Mouse (Mus musculus) lung, adult 18-20 months (tissue): ENCODE measurements at regions not wholly inside any gene's neighbourhood (a gene's known extent, or its start where the extent isn't known, plus 50 kb on each side); places are given as distances from the start of the nearest gene placed in this dataset.
A peak's percentile ranks its signal among the peaks of the same experiment; 100 is the strongest.

Experiments used
- DNase-seq, 2 experiments: peaks; one replicate each; pipeline ENCODE4 v3.0.0; 2022; ENCODE audit warnings: mixed read lengths in 2 of 2

DNA sequence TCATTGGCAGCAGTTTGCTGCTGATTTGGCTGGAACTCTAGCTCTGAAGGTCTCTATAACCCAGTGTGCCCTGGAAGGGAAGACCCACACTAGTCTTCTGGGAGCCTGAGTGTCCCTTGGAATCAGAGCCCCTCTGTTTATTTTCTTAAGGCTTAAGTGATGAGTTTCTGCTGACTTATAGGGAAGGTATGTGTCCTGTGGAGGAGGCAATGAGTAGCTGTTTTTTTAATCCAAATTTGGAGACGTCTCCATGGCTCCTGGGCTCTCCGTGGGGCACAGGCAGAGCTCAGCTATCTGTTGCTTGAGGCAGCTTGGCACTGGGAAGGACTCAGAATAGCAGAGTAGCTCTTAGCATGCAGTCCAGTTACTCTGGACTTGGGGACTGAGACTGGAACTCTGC, 146.4 kb downstream of the Ttc32 start:
- no peak for DNase-seq

DNA sequence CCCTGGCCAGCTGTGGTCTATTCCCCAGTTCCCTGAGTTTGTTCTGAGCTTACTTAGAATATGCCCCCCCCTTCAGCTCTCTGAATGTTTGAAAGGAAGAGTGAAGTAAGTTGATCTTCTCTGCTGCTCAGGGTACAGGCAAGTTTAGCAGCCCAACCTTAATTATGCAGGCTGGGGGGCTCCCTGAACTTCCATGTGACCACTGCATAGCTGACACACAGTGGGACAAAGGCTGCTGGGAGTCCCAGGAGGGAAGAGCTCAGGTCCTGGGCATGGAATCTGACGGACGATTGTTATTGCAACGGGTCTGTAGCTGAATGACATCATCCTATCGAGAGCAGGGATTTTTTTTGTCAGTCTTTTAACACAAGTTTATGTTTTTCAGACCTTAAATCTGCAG, 148.8 kb downstream of the Ttc32 start:
- DNase-seq, result no peak

DNA sequence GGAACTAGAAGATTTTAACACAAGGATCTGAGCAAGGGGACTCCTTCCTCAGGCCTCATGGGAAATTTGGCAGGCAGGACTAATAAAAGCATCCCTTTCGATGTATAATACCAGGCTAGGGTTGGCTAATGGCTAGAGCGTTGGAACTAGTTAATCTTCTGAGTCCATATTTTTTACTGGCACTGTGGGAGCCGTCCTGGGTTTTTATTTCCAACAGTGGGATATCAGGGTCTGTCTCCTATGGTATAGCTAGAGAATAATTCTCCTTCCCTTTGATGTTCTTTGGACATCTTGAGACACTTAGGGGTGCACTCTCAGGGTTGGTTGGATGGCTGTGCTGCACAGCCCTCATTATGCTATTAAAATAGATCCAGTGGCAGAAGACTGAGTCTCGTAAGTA, 150.9 kb downstream of the Ttc32 start:
- DNase-seq, result no peak

DNA sequence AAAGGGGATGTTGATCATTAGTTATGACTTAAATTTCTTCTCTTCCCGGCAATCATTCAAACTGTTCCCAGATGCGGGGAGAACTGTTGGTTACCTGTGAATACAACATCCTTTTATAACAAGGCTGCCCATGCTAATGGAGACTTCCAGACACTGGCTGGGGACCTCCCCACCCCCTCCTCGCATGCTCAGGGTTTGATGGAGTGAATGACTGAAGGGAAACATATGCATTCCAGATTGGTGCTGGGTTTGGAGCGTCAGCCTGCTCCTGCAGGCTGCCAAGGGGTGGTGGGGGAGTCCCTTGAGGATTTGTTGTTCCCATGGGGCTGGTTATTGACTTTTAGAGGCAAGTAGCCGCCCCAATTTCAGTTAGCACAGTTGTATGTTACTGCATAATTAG, 161.9 kb downstream of the Ttc32 start:
- DNase-seq, result no peak

DNA sequence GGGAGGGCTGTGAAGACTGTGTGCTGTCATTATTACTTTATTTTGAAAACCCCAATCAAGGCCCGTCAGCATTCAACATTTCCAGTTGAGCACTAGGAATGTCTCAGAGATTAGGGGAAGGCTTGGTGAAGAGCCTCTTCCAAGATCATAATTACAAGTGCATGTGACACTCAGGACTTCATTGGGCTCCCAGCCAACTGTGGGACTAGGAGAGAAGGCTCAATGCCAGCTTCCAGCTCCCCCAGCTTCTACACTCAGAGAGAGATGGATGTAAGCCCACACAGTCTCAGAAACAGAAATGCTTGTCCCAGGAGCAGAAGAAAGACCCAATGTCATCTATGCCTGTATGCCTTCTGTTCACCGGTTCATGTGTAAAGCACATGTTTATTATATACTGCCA, 169.5 kb downstream of the Ttc32 start:
- no peak for DNase-seq

DNA sequence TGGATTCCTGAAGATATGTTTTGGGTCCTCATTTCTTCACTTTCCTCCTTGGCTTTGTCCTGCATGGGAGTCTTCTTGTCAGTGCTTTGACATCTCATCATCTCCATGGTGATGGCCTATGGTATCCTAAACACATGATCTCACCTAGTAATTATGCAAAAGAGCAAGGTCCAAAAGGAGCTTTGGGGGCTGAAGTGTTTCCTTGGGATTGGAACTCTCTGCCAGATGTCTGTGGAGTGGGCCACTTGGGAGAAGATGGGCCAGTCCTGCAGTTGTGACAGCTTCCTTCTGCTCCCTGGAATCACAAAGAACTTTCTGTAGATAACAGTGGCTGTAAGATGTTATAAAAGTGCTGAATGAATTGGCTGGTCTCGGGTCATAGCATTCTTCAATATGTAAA, 182.4 kb downstream of the Ttc32 start:
- no peak for DNase-seq

DNA sequence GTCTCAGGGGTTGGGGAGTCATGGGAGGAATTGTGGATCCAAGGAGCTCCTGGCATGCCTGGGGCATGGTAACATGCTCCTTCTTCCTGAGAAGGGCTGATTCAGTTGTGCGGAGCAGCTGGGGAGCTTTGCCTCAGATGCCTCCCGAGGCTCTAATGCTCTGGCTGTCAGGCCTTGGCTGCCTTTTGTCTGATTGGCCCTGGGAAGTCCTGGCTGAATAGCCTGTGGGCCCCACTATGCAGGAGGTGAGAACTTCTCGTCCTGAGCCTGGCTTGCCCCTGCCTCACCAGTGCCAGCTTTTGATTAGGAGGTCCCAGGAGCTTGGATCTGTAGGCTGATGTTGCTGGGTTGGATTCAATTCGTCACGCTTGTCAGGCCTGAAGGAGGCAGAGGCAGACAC, 195.2 kb downstream of the Ttc32 start:
- no peak for DNase-seq

DNA sequence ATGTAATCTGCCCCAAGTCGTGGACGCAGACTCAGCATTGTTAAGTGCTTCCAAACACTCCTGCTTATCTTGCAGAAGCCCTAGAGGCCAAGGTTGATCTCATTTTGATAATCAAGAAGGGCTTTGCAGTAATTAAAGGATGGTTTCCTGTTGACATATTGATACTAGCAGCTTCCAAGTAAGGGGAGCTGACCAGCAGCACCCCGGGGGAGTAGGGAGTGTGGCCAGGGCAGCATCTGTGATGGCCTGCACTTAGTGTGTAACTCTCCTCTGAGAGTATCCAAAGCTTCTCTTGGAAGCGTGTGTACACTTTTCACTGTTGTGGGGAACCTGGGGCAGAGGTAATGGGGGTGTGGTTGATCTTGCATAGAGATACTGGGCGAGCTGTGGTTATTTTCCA, 198.1 kb downstream of the Ttc32 start:
- DNase-seq, result no peak

DNA sequence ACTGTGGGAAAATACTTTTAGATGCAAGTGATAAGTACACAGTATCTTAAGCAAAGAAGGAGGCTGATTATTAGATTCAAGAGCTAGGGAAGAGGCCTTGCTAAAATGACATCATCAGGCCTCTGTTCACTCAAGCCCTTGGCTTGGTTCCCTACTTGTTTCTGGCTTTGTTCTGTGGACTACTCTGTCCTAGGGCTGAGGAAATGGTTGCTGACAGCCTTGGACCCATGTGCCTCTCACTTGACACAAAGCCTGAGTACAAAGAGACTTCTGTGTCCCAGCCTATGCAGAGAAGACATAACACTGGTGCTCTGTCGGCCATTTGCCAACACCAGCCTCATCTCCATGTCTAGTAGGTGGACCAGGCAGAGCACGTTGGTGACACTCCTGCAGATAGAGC, 198.7 kb downstream of the Ttc32 start:
- DNase-seq, result peak in 1 of 2 experiments; percentile 4

DNA sequence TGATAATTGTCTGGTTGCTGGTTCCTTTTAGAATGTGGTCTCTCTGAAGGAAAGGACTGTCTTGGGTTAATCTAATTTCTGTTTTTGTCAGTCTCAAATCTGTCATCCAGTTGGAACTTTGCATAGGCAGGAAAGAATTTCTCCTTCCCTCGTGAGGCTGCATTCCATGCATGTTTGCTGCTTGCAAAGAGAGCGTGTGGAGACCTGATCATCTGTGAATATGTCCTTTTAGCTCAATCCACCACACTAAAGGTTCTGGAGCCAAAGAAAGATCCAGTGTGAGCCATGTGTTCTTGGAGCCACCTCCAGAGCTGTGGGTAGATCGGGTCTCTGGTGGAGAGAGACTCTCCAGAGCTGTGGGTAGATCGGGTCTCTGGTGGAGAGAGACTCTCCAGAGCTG, 200.2 kb downstream of the Ttc32 start:
- DNase-seq, result no peak

DNA sequence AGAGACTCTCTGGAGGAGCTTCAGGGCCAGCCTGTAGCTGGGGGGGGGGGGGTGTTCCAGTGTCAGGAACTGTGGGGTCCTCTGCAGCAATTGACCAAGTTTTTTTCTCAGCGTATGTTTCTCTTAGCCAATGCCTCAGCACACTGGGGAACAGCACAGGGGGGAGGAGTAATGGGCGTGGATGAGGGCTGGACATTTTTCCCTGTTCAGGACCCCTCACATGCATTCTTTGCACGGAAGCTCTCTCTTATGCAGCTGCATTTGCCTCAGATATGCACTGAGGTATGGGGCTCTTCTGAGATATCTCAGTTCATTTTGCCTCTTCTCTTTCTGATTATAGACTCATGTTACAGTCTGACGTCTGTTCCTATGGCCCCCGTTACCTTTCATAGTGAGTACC, 200.8 kb downstream of the Ttc32 start:
- no peak for DNase-seq

DNA sequence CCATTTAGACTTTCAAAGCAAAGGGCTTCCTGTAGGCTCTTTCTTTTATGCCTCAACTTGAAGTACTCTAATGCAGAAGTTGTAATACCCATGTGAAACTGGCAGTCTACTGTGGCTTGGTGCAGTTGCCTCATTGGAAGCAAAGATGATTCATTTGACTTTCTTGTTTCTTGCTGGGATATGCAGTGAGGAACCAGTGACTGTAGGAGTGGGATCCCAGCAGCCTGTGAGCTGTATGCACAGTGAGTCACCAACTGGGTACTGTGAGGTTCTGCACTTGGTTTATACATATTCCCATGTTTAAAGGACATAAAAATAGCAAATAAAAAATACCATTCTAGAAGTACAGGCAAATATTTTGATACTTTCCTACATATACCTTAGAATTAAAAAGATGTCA, 202.6 kb downstream of the Ttc32 start:
- DNase-seq, result no peak

DNA sequence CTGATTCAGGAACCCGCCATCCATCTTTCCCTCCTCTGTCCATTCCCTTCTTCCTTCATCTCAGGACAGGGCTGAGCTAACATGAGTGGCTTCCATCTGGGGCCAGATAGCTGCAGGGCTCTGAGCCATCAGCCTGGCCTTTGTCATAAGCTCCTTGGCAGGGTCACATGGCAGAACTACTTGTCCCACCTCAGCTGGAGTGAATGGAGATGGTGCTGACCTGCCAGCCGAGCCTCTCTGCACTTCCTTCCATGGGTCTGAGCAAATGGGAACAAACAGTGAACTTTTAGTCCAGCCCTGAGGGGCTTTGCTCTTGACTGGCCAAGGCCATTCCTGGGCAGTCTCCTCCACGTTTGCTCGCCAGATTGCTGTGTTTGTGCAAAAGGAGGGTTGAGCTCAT, 206.1 kb downstream of the Ttc32 start:
- peak in 1 of 2 experiments; percentile 34 for DNase-seq

DNA sequence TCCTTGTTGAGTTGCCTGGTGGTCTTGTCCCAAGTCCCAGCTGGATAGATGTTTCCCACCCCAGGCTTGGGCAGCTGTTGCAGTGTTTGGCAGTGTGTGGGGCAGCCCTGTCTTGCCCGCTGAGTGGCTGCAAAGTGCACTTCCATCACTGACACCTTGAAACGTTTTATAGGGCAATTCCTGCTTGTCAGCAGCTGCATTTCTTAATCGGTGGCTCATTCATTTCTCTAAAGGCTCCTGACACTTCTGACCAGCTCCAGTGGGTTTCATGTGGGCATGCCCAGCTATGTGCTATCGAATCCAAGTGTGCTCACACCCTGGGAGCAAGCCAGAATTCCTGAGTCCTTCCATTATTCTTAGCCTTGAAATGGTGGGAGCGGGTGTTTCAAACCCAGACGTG, 207.7 kb downstream of the Ttc32 start:
- DNase-seq, result peak in 1 of 2 experiments; percentile 20

DNA sequence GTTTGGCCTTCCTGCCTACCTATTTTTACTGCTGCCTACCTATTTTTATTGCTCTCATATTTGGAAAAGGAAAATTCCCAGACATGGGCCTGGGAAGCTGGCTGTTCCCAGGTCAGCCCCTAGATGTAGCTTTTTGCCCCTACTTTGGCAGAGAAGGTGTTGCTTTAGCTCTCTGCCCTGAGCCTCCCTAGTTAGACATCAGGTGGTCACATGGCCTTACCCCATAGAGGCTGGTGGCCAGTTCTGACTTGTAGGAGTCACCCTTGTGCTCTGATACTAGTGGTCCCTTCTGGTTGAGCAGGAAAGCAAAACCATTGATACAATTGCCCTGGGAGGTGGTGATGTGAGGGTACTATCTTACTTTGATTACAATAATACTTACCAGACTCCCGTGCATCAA, 208.2 kb downstream of the Ttc32 start:
- no peak for DNase-seq

DNA sequence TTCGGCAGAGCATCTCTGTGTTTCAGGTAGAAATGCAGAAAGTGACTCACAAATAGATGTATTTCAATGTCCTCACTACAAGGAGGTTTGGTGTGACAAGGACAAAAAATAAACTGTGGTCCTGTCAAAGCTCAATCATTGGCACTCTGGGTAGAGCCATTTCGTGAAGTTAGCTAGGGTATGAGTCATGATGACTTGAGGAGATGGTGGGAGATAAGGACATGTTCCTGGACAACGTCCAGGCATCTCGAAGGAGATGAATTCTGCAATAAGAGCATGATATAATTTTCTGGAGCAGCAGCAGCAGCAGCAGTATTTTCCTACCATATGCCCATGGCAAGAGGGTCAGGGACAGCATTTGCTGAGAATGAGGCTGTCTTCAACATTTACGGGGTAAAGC, 217.7 kb downstream of the Ttc32 start:
- no peak for DNase-seq

DNA sequence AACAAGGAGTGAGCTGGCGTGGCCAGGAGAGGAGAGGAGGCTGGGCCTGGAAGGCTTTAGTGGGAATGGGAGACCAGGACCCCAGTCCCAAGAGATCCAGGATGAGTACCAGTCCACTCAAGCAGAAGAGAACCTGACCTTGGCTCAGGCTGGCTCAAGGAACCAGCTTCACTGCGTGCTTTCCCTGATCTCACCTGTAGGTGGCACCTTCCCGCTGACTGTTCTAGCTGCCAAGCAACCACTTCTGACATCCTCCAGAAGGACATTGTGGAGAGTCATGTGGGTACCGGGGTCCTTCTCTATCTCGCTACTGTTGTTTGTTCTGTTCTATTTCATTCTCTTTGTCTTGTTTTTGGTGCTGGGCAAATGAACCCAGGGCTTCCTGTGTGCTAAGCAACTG, 222.0 kb downstream of the Ttc32 start:
- peak; percentile 12 to 21 for DNase-seq

DNA sequence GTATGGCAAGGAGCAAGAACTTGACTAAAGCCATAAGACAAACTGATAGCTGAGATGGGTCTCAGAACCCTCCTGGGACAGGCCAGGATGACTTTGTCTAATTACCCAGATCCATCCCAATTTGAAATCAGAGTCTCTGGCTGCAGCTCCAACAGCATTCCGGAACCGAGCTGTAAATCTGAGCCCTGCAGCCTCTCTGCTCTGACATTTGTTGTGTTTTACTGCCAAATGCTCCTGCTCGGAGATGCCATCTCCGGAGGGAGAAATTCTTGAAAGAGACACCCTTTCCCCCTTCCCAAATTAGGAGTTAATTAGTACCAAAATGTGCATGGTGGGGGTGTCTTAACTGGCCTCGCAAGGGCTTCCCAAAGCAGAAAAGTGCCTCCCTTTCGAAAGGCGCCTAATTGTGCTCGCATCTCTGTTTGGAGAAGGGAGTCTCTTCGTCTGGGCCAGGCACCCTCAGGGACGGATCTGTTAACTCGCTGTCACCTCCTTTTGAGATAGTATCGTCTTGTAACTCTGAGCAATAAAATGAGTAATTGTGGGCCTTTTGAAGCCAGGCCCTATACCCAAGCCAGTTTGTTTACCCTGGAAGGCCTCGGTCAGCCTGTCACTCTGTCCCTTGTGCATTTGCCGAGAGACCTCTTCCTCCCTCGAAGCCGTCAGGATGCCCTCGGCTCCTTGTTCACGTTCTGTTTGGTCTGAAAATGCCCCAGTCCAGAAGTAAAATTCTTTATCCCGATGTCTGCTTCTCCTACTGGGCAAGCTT, 223.7 kb downstream of the Ttc32 start:
- DNase-seq, result no peak

DNA sequence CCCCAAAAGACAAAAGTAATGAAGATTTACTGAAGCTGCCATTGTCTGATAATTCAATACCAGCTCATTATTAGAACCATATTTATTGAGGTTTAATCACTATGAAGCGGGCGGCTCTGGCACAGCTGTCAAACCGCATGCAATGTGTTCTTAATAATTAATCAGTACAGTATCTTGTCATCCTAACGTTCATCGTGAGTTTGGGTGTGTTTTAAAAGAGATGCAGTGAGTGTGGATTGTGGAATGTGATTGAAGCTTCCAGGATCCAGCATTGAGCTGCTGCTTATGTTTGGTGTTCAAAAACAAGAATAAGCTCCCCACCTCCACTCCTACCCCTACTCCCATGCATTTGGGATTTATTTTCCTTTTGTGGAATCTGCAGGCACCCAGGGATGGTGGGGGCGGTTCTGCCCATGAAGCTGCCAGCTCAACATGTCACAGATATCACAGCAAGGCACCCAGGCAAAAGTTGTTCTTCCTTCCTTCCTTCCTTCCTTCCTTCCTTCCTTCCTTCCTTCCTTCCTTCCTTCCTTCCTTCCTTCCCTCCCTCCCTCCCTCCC, 224.6 kb downstream of the Ttc32 start:
- no peak for DNase-seq

DNA sequence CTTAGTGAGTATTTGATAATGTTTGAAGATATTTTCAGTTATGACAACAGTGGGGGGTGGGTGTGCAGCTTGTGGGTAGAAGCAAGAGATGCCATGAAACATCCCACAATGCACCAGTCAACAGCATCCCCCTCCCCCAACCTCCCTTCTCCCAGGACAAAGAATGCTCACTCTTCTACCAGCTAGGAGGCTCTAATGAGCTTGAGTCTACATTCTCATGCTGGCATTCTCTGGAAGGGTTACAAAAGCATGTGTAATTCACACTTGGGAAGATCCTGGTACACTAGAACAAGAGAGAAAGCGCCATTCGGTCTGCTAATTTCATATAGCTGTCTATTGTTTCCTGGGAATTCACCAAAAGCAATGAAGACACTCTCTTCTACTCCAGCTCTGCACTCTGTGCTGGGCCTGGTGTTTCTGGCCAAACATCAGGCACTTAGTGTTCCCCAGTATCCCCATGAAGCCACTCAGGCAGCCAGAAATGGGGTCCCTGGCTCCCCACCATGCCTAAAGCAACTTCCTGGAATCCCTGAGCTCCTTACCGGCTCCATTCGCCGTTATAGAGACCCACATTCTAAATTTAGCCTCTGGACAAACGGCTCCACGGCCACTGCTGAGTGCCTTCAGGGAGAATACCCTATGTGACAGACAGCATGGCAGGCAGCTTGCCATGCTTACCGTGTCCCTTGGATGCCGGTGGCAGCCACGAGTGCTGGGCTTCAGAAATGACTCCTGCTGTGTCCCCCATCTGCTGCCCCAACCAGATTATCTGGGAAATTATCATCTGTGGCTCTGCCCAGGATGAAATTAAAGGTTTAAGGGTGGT, 226.1 kb downstream of the Ttc32 start:
- no peak for DNase-seq

DNA sequence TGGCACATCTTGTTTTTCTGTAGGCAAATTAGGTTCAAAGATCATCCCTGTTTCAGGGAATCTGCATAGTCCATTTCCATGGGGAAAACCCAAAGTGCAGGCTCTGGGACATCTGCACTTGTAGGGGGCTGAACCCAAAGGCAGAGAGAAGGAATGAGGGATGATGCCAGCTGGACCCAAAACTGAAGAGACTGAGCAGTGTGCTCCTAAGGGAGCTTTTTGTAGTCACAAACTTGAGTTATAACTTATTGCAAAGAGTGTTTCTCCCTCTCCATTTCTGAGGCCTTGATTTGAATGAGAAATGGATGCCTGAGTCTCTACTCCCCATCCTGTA, 226.7 kb downstream of the Ttc32 start:
- no peak for DNase-seq

DNA sequence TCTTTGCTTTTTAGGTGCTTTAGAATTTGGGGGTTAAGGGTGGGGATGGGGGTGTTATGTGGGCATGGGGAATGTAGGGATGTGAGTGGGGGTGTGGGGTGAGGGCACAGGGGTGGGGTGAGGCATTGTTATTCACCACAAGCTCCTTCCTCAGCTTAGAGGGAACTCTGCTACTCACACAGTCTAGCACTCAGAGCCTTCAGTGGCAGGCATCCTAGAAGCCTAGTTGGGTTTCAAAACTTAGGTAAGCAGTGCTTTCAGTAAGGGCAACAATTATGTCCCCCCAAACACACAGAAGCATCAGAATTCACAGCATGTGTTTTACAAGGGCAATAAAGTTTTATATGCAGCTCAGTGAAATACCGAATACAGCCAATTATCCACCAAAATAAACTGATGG, 228.4 kb downstream of the Ttc32 start:
- DNase-seq, result no peak

DNA sequence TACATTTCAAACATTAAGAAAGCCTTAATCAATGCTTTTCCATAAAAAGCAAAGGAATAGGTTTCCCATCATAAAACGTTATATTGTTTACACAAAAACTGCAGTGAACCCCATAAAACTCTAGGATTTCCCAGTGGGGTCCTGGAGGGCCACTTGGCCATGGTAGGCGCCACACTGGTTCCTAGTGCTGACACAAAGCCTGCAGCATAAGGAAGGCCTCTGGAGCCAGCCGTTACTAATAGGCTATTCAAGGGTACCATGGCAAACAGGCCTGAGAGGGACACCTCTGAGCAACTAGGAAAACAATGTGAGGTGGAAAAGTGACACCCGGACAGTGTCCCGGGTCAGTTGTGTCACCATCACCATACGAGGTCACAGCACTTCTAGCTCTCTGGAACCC, 231.9 kb downstream of the Ttc32 start:
- no peak for DNase-seq

DNA sequence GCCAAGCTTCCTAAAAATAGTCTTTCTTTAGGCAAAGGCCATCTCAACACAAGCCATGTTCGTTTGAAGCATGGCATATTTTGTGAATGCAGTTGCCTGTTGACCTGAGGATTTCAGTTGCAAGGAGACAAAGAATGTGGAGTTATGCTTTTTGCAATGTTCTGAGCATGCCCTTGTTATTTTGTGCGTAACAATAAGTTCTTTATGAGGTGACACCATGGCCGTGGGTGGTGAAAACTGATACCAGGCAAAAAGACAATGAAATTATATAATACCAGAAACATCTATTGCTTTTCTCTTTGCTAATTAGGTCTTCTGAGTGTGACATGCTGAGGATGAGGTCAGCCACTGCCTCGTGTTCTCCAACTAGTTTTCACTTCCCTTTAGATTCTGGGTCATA, 236.4 kb downstream of the Ttc32 start:
- DNase-seq, result no peak
